Mouse (Mus musculus) E14TG2a.4 (cell line): ENCODE data around the gene Arhgef28.

ENCODE experiments used
- CTCF ChIP-seq: conservative IDR thresholded peaks from 2 replicates; pipeline ENCODE4 v1.5.1; 2014; ENCODE audit warnings: low read length
- POU5F1 ChIP-seq: IDR thresholded peaks from 2 replicates; pipeline ENCODE4 v1.6.1; 2014; ENCODE audit warnings: low read length, borderline replicate concordance

- TF ChIP-seq CTCF (no peak), POU5F1 (no peak)
Measured at GRCm38 (mm10) chr13:98073190-98073589, 133.0 kb downstream of the Arhgef28 start.
